Mouse (Mus musculus): ENCODE measurements around the gene Trim39.

Trim39 gene

GRCm38 (mm10) chr17:36271586-36272256, at the start of gene Trim39:
Trim39 (minus strand) TSS chr17:36272247.
- in situ Hi-C loops (cut with MboI; ENCODE audit: unreplicated experiment in 2 of 2), result no loop called here

- in situ Hi-C loops (cut with MboI; ENCODE audit: unreplicated experiment in 2 of 2), result no loop called here
Observed at GRCm38 (mm10) chr17:36315689-36316253, 43.7 kb upstream of the Trim39 start.

GRCm38 (mm10) chr17:36315041-36315688, 43.1 kb upstream of the Trim39 start:
- in situ Hi-C loops (cut with MboI; ENCODE audit: unreplicated experiment in 2 of 2), result no loop called here

DNA sequence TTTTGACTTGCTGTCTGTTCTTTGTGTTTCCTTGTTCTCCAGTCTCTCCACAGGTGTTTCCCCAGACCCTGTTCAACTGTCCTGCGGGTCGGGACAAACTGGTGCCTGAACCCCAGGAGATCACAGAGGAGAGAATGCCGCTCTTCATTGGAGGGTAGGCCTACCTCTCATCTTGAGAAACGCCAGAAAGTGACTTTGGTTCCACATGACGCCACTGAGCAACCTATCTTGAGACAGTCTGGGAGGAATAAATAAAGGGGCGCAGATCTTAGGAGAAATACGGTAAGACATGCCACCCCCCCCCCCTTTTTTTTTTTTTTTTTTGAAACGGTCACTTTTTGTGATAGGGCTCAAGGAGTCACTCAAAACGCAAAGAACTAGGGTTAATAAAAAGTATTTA, 42.5 kb upstream of the Trim39 start:
- in situ Hi-C loops (cut with MboI; ENCODE audit: unreplicated experiment in 2 of 2), result no loop called here

DNA sequence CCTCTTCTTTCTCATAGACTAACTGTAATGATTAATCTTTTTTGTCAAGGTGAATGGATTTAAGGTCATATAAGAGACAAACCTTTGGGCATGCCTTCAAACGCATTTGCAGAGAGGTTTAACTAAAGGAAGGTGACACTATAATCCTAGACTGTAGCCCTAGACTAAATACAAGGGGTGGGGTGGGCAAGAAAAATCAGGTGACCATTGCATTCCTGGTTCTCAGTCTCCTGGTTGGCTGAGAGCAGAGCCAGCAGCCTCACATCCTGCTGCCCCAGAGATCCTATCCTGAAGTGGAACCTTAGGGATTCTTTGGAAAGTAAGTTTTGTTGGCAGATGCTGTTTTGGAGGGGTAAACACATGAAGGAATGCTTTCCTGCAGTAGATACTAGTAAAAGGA, 37.2 kb upstream of the Trim39 start:
- in situ Hi-C loops (cut with MboI; ENCODE audit: unreplicated experiment in 2 of 2), result loop anchor here (5.0 kb wide), 2 partner anchors 108 to 478 kb away; no protein-coding TSS in a partner anchor

DNA sequence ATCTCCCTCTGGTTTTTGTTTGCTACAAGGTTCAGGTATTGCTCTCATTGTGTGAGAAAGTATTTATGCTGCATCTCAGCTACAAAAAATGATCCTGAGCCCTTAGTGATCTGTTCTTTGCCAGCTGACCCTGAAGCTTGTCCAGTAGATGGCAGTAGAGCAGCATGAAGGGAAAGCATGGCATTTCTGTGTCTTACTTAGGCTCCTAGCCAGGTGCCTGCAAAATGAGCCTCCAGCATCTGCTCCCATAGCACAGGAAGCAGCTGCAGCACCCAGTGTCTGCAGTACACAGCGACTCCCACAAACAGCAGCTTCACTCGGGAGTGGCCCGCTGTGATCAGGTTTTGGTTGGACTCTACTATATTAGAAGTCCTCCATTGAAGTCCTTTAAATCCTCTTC, 36.8 kb upstream of the Trim39 start:
- in situ Hi-C loops (cut with MboI; ENCODE audit: unreplicated experiment in 2 of 2), result loop anchor here (5.0 kb wide), 2 partner anchors 108 to 478 kb away; no protein-coding TSS in a partner anchor

DNA sequence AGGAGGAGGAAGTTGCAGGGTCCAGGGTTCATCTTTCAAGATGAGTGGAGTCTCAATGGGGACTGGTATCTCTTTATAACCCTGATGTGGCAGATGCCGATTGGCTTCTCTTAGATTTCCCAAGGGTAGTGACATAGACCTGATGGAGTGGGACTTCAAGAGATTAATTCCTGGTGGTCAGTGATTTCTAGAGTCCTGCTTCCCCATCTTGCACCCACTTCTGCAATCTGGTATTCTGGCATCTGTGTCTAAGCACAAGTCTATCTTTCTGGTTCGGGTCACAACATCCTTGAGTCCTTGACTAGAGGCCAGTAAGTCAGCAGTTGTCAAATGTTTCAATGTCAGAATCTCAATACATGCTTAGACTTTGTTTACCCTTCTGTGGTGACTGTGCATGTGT, 14.3 kb upstream of the Trim39 start, which contains the start of gene H2-M10.2:
H2-M10.2 (minus strand) TSS at position 101 of the 400 bp plus-strand sequence.
- in situ Hi-C loops (cut with MboI; ENCODE audit: unreplicated experiment in 2 of 2), result no loop called here

DNA sequence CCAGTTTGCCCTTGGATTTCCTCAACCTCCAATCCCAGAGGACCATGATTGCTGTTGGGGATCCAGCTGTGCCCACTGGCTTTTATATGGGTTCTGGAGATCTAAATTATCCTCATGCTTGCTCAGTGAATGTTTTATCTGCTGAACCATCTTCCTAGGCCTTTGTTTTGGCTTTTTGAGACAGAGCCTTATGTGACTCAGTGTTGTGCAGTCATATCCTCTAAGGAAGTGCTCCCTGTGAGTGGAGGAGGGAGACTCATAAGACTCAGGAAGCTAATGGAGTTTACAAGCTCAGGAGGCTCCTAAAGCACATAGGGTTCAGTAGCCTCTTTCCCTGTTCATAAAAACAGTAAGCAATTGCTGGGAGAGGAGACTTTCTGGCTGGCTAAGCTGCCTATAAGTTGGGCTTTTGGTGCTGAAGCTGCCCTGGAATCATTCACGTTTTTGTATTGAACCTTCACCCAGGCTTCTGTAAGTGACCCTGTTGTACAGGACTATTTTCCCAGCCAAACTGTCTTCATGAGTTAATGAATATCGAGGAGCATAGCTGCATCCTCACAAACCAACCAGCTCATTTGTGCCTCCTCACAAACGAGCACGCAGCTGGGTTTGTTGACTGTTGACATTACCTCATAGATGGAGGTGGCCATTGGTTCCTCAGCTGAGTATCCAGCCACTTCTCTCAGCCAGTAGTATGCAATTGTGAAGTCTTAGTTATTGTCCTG, 9.6 kb upstream of the Trim39 start:
- in situ Hi-C loops (cut with MboI; ENCODE audit: unreplicated experiment in 2 of 2), result no loop called here

- in situ Hi-C loops (cut with MboI; ENCODE audit: unreplicated experiment in 2 of 2), result no loop called here
Observed at GRCm38 (mm10) chr17:36274776-36275175, 2.7 kb upstream of the Trim39 start.

DNA sequence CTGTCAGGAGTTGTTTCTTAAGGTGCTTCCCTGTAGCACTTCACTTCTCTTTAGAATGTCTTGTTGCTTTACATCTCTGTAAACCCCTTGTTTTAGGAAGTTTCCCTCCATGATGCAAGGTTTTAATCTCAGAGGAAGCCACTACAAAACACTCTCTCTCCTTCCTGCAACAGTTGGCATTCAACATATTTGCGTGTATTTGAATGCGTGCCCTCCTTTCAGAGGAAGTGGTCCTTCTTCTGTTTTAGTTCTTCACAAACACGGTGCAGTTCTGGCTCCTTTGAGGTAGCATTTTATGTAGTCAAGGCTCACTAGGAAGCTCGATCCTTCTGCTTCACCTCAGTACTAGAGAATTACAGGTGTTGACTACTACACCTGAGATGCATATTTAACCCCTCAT, 1.7 kb upstream of the Trim39 start:
- in situ Hi-C loops (cut with MboI; ENCODE audit: unreplicated experiment in 2 of 2), result no loop called here

- in situ Hi-C loops (cut with MboI; ENCODE audit: unreplicated experiment in 2 of 2), result no loop called here
Observed at GRCm38 (mm10) chr17:36272643-36273366, 758 bp upstream of the Trim39 start.

DNA sequence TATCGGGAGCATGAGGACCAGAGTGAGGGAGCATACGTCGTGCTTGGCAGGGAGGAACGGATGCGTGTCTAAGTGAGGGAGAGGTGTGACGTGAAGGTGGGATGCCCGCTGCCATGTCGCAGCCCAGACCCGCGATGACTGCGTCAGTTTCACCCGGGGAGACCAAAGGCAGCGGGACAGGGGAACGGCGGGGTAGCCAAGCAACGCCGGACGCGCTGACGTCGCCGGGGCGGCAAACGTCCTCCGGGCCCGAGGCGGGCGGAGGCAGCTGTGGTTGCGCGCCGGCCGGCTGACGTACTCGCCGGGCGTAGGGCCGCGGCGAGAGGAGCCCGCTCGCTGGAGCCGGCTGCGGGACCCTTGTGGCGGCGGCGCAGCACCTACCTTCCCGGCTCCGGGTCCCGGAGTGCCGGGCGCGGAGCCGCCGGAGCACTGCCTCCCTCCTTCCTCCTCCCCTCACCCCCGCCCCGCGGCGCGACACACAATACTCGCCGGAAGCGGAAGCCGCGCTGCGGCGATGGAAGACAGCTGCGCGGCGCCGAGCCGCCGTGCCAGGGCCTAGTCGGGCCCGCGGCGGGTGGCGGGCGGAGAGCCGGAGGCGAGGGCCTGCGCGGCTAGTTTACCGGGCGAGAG, 976 bp downstream of the Trim39 start:
- in situ Hi-C loops (cut with MboI; ENCODE audit: unreplicated experiment in 2 of 2), result no loop called here

DNA sequence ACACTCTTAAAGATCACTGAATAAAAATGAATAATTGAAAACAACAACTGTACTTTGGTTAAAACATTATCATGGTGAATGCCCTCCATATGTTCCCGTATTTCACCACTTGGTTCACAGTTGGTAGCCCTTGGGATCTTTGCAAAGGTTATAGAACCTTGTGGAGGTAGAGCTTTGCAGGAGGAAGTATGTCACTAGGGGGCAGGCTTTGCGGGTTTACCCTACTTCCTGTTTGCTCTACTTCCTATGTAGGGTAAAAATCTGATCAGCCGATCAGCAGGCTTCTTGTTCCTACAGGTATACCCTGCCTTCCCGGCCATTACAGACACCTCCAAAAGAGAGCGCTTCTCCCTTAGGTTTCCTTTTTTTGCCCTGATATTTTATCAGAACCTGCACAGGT, 6.2 kb downstream of the Trim39 start:
- in situ Hi-C loops (cut with MboI; ENCODE audit: unreplicated experiment in 2 of 2), result no loop called here

GRCm38 (mm10) chr17:36264273-36264925, 7.6 kb downstream of the Trim39 start:
- in situ Hi-C loops (cut with MboI; ENCODE audit: unreplicated experiment in 2 of 2), result no loop called here

GRCm38 (mm10) chr17:36261511-36262166, 10.4 kb downstream of the Trim39 start:
- in situ Hi-C loops (cut with MboI; ENCODE audit: unreplicated experiment in 2 of 2), result no loop called here

DNA sequence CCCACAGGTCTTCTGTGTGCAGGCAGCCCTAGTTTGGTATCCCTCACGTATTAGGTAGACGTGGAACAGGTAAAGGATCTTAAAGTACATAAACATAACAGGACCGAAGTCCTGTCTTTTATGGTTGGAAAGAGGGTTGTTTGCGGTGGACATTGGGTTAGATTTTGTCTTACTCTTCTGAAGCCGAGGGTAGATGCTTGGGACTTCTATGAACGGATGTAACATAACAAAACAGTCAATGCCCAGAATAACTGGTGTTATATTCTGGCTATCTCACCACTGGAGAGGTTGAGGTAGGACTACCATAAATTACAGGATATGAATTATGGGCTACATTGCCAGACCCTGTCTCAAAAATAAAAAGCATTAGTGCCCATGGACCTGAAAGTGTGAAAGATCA, 14.1 kb downstream of the Trim39 start, which contains the start of gene Rpp21:
Rpp21 (minus strand) TSS at position 101 of the 400 bp plus-strand sequence.
- in situ Hi-C loops (cut with MboI; ENCODE audit: unreplicated experiment in 2 of 2), result no loop called here

DNA sequence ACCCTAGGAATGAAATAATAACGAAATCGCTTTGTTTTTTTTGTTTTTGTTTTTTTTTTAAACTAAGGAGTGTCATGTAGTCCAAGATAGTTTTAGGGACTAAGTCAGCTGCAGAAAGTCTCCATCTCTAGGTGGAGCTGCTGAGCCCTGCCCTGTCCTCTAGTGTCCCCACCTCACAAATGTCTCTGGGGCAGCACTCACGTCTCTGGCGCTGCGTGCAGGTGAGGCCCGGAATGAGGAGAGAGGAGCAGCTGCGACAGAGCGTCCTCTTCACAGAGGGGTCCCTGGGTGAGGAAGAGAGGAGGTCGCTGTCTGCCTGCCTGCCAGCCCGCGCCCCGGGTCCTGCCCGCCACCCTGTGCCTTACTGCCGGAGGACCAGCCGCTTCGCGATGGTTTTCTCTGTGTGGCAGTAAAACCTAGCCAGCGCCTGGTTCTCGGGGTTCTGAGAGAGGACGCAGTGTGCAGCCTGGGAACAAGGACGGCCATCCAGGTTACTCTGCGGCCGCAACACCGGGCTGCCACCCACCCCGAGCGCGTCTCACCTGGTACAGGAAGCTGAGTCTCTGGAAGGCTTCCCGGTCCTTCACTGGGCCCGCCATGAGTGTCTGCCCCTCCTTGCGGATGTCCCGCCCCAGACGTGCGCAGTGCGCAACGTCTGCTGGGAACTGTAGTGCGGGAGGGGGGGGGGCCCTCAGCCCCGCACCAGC, 14.7 kb downstream of the Trim39 start:
- in situ Hi-C loops (cut with MboI; ENCODE audit: unreplicated experiment in 2 of 2), result no loop called here

- in situ Hi-C loops (cut with MboI; ENCODE audit: unreplicated experiment in 2 of 2), result no loop called here
Observed at GRCm38 (mm10) chr17:36253087-36253600, 18.9 kb downstream of the Trim39 start.
